Mouse (Mus musculus): ENCODE measurements around the gene Bicra. TPM values are rescaled to one million over a fixed set of nuclear protein-coding genes. Genes with fewer than 3 reads are reported as not detected.
A peak's percentile ranks its signal among the peaks of the same experiment; 100 is the strongest.

Gene Bicra
- polyA plus RNA-seq, 1 experiment from 2014 or later = 5.0 TPM

GRCm38 (mm10) chr7:16046481-16047337 lies 1.0 kb downstream of the Bicra start:
- peak overlapping the region; percentile 87 for H3K4me2 ChIP-seq
- H3K9me3 ChIP-seq = no peaks in the 10 kb centered on the region
- peak overlapping the region; percentile 86 for H3K4me3 ChIP-seq
- peaks cover 66% of the 10 kb centered on the region for H3K4me1 ChIP-seq
- peak overlapping the region; percentile 93 for H3K9ac ChIP-seq
- H3K27me3 ChIP-seq (replicated peaks) = no peaks in the 10 kb centered on the region
- peak overlapping the region; percentile 93 for H3K27ac ChIP-seq (replicated peaks)
- WGBS = 0% methylated on average over 46 of the region's 46 CpGs
- H3K36me3 ChIP-seq = no peaks in the 10 kb centered on the region
- ATAC-seq (ENCODE audit: extremely low read depth, insufficient number of reproducible peaks, low FRiP score, low TSS enrichment) = no peak

- no peaks in the 10 kb centered on the region for H3K36me3 ChIP-seq
- peak overlapping the region; percentile 93 for H3K9ac ChIP-seq
- under 1% methylated on average over 7 of the region's 7 CpGs for WGBS
- H3K4me3 ChIP-seq = peak overlapping the region; percentile 86
- no peaks in the 10 kb centered on the region for H3K27me3 ChIP-seq (replicated peaks)
- ATAC-seq (ENCODE audit: extremely low read depth, insufficient number of reproducible peaks, low FRiP score, low TSS enrichment) = no peak
- H3K4me1 ChIP-seq = peaks cover 67% of the 10 kb centered on the region
- H3K27ac ChIP-seq (replicated peaks) = peak overlapping the region; percentile 93
- no peaks in the 10 kb centered on the region for H3K9me3 ChIP-seq
- H3K4me2 ChIP-seq = peak overlapping the region; percentile 87
Observed at GRCm38 (mm10) chr7:16046101-16046480, 1.6 kb downstream of the Bicra start.

- no peak for ATAC-seq (ENCODE audit: extremely low read depth, insufficient number of reproducible peaks, low FRiP score, low TSS enrichment)
- Histone ChIP-seq H3K36me3 (no peaks in the 10 kb centered on the region), H3K4me1 (peaks cover 65% of the 10 kb centered on the region), H3K27ac (replicated peaks) (peak overlapping the region; percentile 93), H3K27me3 (replicated peaks) (no peaks in the 10 kb centered on the region), H3K9ac (peak overlapping the region; percentile 93), H3K9me3 (no peaks in the 10 kb centered on the region), H3K4me2 (peak overlapping the region; percentile 87), H3K4me3 (peak overlapping the region; percentile 86)
- 50% methylated on average over 2 of the region's 2 CpGs for WGBS
Observed at GRCm38 (mm10) chr7:16045538-16045937, 2.2 kb downstream of the Bicra start.

GRCm38 (mm10) chr7:16044531-16044930 lies 3.2 kb downstream of the Bicra start:
- Histone ChIP-seq H3K36me3 (no peaks in the 10 kb centered on the region), H3K9me3 (no peaks in the 10 kb centered on the region), H3K27ac (replicated peaks) (peak overlapping the region; percentile 93), H3K4me1 (peaks cover 55% of the 10 kb centered on the region), H3K4me3 (peak overlapping the region; percentile 86), H3K4me2 (peak overlapping the region; percentile 87), H3K27me3 (replicated peaks) (no peaks in the 10 kb centered on the region), H3K9ac (peak overlapping the region; percentile 42)
- WGBS = 36% methylated on average over 5 of the region's 5 CpGs
- no peak for ATAC-seq (ENCODE audit: extremely low read depth, insufficient number of reproducible peaks, low FRiP score, low TSS enrichment)

GRCm38 (mm10) chr7:16043861-16044435 lies 3.8 kb downstream of the Bicra start:
- Histone ChIP-seq H3K4me1 (peaks cover 53% of the 10 kb centered on the region), H3K27me3 (replicated peaks) (no peaks in the 10 kb centered on the region), H3K27ac (replicated peaks) (peak overlapping the region; percentile 93), H3K4me3 (peak overlapping the region; percentile 6; the same call in 1 of the 2 replicates), H3K36me3 (no peaks in the 10 kb centered on the region), H3K9ac (peak overlapping the region; percentile 42), H3K4me2 (peak overlapping the region; percentile 87), H3K9me3 (no peaks in the 10 kb centered on the region)
- WGBS = 55% methylated on average over 3 of the region's 3 CpGs
- no peak for ATAC-seq (ENCODE audit: extremely low read depth, insufficient number of reproducible peaks, low FRiP score, low TSS enrichment)

- Histone ChIP-seq H3K4me2 (peak overlapping the region; percentile 87), H3K9ac (peak overlapping the region; percentile 42; the same call in 1 of the 2 replicates), H3K36me3 (no peaks in the 10 kb centered on the region), H3K27me3 (replicated peaks) (no peaks in the 10 kb centered on the region), H3K9me3 (no peaks in the 10 kb centered on the region), H3K4me3 (peak overlapping the region; percentile 6; the same call in 1 of the 2 replicates), H3K4me1 (peaks cover 51% of the 10 kb centered on the region), H3K27ac (replicated peaks) (peak overlapping the region; percentile 93)
- ATAC-seq (ENCODE audit: extremely low read depth, insufficient number of reproducible peaks, low FRiP score, low TSS enrichment) = no peak
- WGBS = 53% methylated on average over 10 of the region's 10 CpGs
Observed at GRCm38 (mm10) chr7:16042850-16043775, 4.6 kb downstream of the Bicra start.

GRCm38 (mm10) chr7:16041208-16041607 lies 6.5 kb downstream of the Bicra start:
- Histone ChIP-seq H3K9me3 (no peaks in the 10 kb centered on the region), H3K27me3 (replicated peaks) (no peaks in the 10 kb centered on the region), H3K4me1 (peaks cover 58% of the 10 kb centered on the region), H3K27ac (replicated peaks) (no peak overlapping the region), H3K4me3 (no peak overlapping the region), H3K36me3 (no peaks in the 10 kb centered on the region), H3K9ac (0 out of 2 replicates have a peak overlapping the region, but pooled peaks have one; percentile 6), H3K4me2 (no peak overlapping the region)
- no peak for ATAC-seq (ENCODE audit: extremely low read depth, insufficient number of reproducible peaks, low FRiP score, low TSS enrichment)
- 87% methylated on average over 2 of the region's 2 CpGs for WGBS

- WGBS = 83% methylated on average over 5 of the region's 5 CpGs
- no peak overlapping the region for H3K4me3 ChIP-seq
- H3K9ac ChIP-seq = no peak overlapping the region
- H3K4me2 ChIP-seq = no peak overlapping the region
- ATAC-seq (ENCODE audit: extremely low read depth, insufficient number of reproducible peaks, low FRiP score, low TSS enrichment) = no peak
- H3K27ac ChIP-seq (replicated peaks) = no peak overlapping the region
- H3K9me3 ChIP-seq = no peaks in the 10 kb centered on the region
- peaks cover 46% of the 10 kb centered on the region for H3K4me1 ChIP-seq
- H3K27me3 ChIP-seq (replicated peaks) = no peaks in the 10 kb centered on the region
- H3K36me3 ChIP-seq = no peaks in the 10 kb centered on the region
Observed at GRCm38 (mm10) chr7:16039363-16039762, 8.4 kb downstream of the Bicra start.

- Histone ChIP-seq H3K9me3 (no peaks in the 10 kb centered on the region), H3K4me3 (no peak overlapping the region), H3K36me3 (peaks cover 7% of the 10 kb centered on the region), H3K27ac (replicated peaks) (no peak overlapping the region), H3K4me1 (peaks cover 37% of the 10 kb centered on the region), H3K4me2 (no peak overlapping the region), H3K27me3 (replicated peaks) (no peaks in the 10 kb centered on the region), H3K9ac (no peak overlapping the region)
- ATAC-seq (ENCODE audit: extremely low read depth, insufficient number of reproducible peaks, low FRiP score, low TSS enrichment) = no peak
- WGBS = 91% methylated on average over 6 of the region's 6 CpGs
Observed at GRCm38 (mm10) chr7:16036972-16037371, 10.7 kb downstream of the Bicra start.

GRCm38 (mm10) chr7:16033580-16034461 lies 13.9 kb downstream of the Bicra start:
- H3K36me3 ChIP-seq = peaks cover 21% of the 10 kb centered on the region
- H3K27me3 ChIP-seq (replicated peaks) = no peaks in the 10 kb centered on the region
- H3K4me2 ChIP-seq = no peak overlapping the region
- H3K27ac ChIP-seq (replicated peaks) = no peak overlapping the region
- WGBS = 87% methylated on average over 8 of the region's 8 CpGs
- H3K4me3 ChIP-seq = no peak overlapping the region
- peaks cover 36% of the 10 kb centered on the region for H3K4me1 ChIP-seq
- no peak for ATAC-seq (ENCODE audit: extremely low read depth, insufficient number of reproducible peaks, low FRiP score, low TSS enrichment)
- no peak overlapping the region for H3K9ac ChIP-seq
- H3K9me3 ChIP-seq = no peaks in the 10 kb centered on the region

All from heart, embryonic 13.5 days (tissue).